Mouse (Mus musculus) E14TG2a.4 (cell line): ENCODE results near the gene Clcnka.

Experiments
- CTCF ChIP-seq: conservative IDR thresholded peaks from 2 replicates; pipeline ENCODE4 v1.5.1; 2014; ENCODE audit warnings: low read length
- NANOG ChIP-seq: IDR thresholded peaks from 2 replicates; pipeline ENCODE4 v1.6.1; 2014; ENCODE audit warnings: borderline replicate concordance, low read length, mixed read lengths

DNA sequence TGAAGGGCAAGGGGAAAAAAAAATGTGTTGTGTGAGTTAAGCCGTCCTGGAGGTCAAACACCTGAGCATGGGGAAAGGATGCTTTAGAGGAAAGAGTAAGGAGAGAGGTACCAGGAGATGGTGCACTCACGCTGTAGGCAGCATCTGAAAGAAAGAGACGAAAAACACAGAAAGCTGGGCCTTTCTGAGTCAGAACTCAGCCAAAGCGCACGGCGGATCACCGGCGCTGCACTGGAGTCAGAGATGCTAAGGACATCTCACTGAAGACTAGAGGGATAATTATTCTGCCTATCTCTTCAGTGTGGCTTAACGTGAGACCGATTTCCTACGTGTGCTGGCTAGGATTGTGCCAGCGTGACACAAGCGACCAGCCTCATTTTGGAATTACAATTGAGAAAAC is 29.4 kb upstream of the Clcnka start:
- no peak for TF ChIP-seq CTCF
- no peak for TF ChIP-seq NANOG
